Mouse (Mus musculus): ENCODE results near the gene Tenm3.

Gene Tenm3

GRCm38 (mm10) chr8:48671318-48671717 is 172.4 kb downstream of the Tenm3 start:
- no peak for TF ChIP-seq GATA4 (IDR thresholded peaks at IDR 0.05; ENCODE audit: insufficient replicate concordance, low read length)

GRCm38 (mm10) chr8:48670895-48671294 is 172.9 kb downstream of the Tenm3 start:
- no peak for TF ChIP-seq GATA4 (IDR thresholded peaks at IDR 0.05; ENCODE audit: insufficient replicate concordance, low read length)

GRCm38 (mm10) chr8:48670387-48670786 is 173.4 kb downstream of the Tenm3 start:
- no peak for TF ChIP-seq GATA4 (IDR thresholded peaks at IDR 0.05; ENCODE audit: insufficient replicate concordance, low read length)

- no peak for TF ChIP-seq GATA4 (IDR thresholded peaks at IDR 0.05; ENCODE audit: insufficient replicate concordance, low read length)
These were observed 178.6 kb downstream of the Tenm3 start for GRCm38 (mm10) chr8:48665193-48665592.

GRCm38 (mm10) chr8:48659226-48659625 is 184.5 kb downstream of the Tenm3 start:
- TF ChIP-seq GATA4 (IDR thresholded peaks at IDR 0.05; ENCODE audit: insufficient replicate concordance, low read length), result no peak

- no peak for TF ChIP-seq GATA4 (IDR thresholded peaks at IDR 0.05; ENCODE audit: insufficient replicate concordance, low read length)
These were observed 188.2 kb downstream of the Tenm3 start for GRCm38 (mm10) chr8:48655381-48656043.

- no peak for TF ChIP-seq GATA4 (IDR thresholded peaks at IDR 0.05; ENCODE audit: insufficient replicate concordance, low read length)
These were observed 193.9 kb downstream of the Tenm3 start for GRCm38 (mm10) chr8:48649845-48650244.

- TF ChIP-seq GATA4 (IDR thresholded peaks at IDR 0.05; ENCODE audit: insufficient replicate concordance, low read length), result no peak
These were observed 194.3 kb downstream of the Tenm3 start for GRCm38 (mm10) chr8:48649415-48649814.

GRCm38 (mm10) chr8:48646110-48646509 is 197.6 kb downstream of the Tenm3 start:
- TF ChIP-seq GATA4 (IDR thresholded peaks at IDR 0.05; ENCODE audit: insufficient replicate concordance, low read length), result no peak

GRCm38 (mm10) chr8:48638129-48638528 is 205.6 kb downstream of the Tenm3 start:
- no peak for TF ChIP-seq GATA4 (IDR thresholded peaks at IDR 0.05; ENCODE audit: insufficient replicate concordance, low read length)

- TF ChIP-seq GATA4 (IDR thresholded peaks at IDR 0.05; ENCODE audit: insufficient replicate concordance, low read length), result no peak
These were observed 206.8 kb downstream of the Tenm3 start for GRCm38 (mm10) chr8:48636979-48637378.

GRCm38 (mm10) chr8:48635815-48636214 is 207.9 kb downstream of the Tenm3 start:
- TF ChIP-seq GATA4 (IDR thresholded peaks at IDR 0.05; ENCODE audit: insufficient replicate concordance, low read length), result no peak

GRCm38 (mm10) chr8:48633426-48633825 is 210.3 kb downstream of the Tenm3 start:
- no peak for TF ChIP-seq GATA4 (IDR thresholded peaks at IDR 0.05; ENCODE audit: insufficient replicate concordance, low read length)

- no peak for TF ChIP-seq GATA4 (IDR thresholded peaks at IDR 0.05; ENCODE audit: insufficient replicate concordance, low read length)
These were observed 221.1 kb downstream of the Tenm3 start for GRCm38 (mm10) chr8:48622517-48623153.

GRCm38 (mm10) chr8:48615088-48615487 is 228.7 kb downstream of the Tenm3 start:
- TF ChIP-seq GATA4 (IDR thresholded peaks at IDR 0.05; ENCODE audit: insufficient replicate concordance, low read length), result no peak

GRCm38 (mm10) chr8:48611934-48612512 is 231.7 kb downstream of the Tenm3 start:
- TF ChIP-seq GATA4 (IDR thresholded peaks at IDR 0.05; ENCODE audit: insufficient replicate concordance, low read length), result no peak
